Mouse (Mus musculus): ENCODE data around the gene Foxa2.

Gene Foxa2

GRCm38 (mm10) chr2:148038366-148039310, 8.1 kb downstream of the Foxa2 start:
- DNase-seq: no peak

GRCm38 (mm10) chr2:148036611-148037160, 10.1 kb downstream of the Foxa2 start:
- DNase-seq: no peak

- DNase-seq: no peak
Measured at GRCm38 (mm10) chr2:148030991-148031675, 15.6 kb downstream of the Foxa2 start.

- no peak for DNase-seq
Measured at GRCm38 (mm10) chr2:148030613-148030935, 16.2 kb downstream of the Foxa2 start.

GRCm38 (mm10) chr2:148029751-148030612, 16.8 kb downstream of the Foxa2 start:
- DNase-seq: no peak

GRCm38 (mm10) chr2:148029050-148029608, 17.6 kb downstream of the Foxa2 start:
- no peak for DNase-seq

GRCm38 (mm10) chr2:148026366-148026765, 20.4 kb downstream of the Foxa2 start:
- no peak for DNase-seq

GRCm38 (mm10) chr2:148025481-148025880, 21.3 kb downstream of the Foxa2 start:
- DNase-seq: no peak

- DNase-seq: no peak
Measured at GRCm38 (mm10) chr2:148024268-148024935, 22.4 kb downstream of the Foxa2 start.

- DNase-seq: no peak
Measured at GRCm38 (mm10) chr2:148023340-148023806, 23.4 kb downstream of the Foxa2 start.

GRCm38 (mm10) chr2:148021919-148022570, 24.7 kb downstream of the Foxa2 start:
- no peak for DNase-seq

GRCm38 (mm10) chr2:148021016-148021415, 25.8 kb downstream of the Foxa2 start:
- DNase-seq: no peak

GRCm38 (mm10) chr2:148020125-148020524, 26.6 kb downstream of the Foxa2 start:
- no peak for DNase-seq

- DNase-seq: no peak
Measured at GRCm38 (mm10) chr2:148017782-148018690, 28.7 kb downstream of the Foxa2 start.

- no peak for DNase-seq
Measured at GRCm38 (mm10) chr2:148013382-148013781, 33.4 kb downstream of the Foxa2 start.

- no peak for DNase-seq
Measured at GRCm38 (mm10) chr2:148009049-148009448, 37.7 kb downstream of the Foxa2 start.

- no peak for DNase-seq
Measured at GRCm38 (mm10) chr2:148004554-148005521, 41.9 kb downstream of the Foxa2 start.

GRCm38 (mm10) chr2:148003511-148003910, 43.3 kb downstream of the Foxa2 start:
- no peak for DNase-seq
